Mouse (Mus musculus) heart, embryonic 11.5 days (tissue): ENCODE measurements at regions not wholly inside any gene's neighbourhood (a gene's known extent, or its start where the extent isn't known, plus 50 kb on each side); places are given as distances from the start of the nearest gene placed in this dataset.

Source experiments
- ATAC-seq: fragments of 200-750 bp; cut with Nextera tagmentation; replicated peaks from 2 replicates; pipeline ENCODE4 v1.8.0; 2017; ENCODE audit warnings: moderate library complexity; ENCODE audit not compliant: insufficient number of reproducible peaks, low FRiP score, low TSS enrichment
- H3K27ac ChIP-seq: fragments of 300-500 bp; sonication (generic); 2 replicates; pipeline ENCODE4 v1.5.1; 2014; ENCODE audit warnings: mild to moderate bottlenecking, low read depth, low read length
- H3K27me3 ChIP-seq: fragments of 300-500 bp; sonication (generic); 2 replicates; pipeline ENCODE4 v1.6.1; 2014; ENCODE audit warnings: mild to moderate bottlenecking, low read length, mixed read lengths; ENCODE audit not compliant: control insufficient read depth, insufficient read depth
- H3K36me3 ChIP-seq: fragments of 300-500 bp; sonication (generic); 2 replicates; pipeline ENCODE4 v1.6.1; 2014; ENCODE audit warnings: mild to moderate bottlenecking, low read length, moderate library complexity, mixed read lengths; ENCODE audit not compliant: control insufficient read depth, insufficient read depth
- H3K4me1 ChIP-seq: fragments of 300-500 bp; sonication (generic); 2 replicates; pipeline ENCODE4 v1.6.1; 2014; ENCODE audit warnings: low read length; ENCODE audit not compliant: control insufficient read depth, insufficient read depth
- H3K4me2 ChIP-seq: fragments of 300-500 bp; sonication (generic); 2 replicates; pipeline ENCODE4 v1.6.1; 2014; ENCODE audit warnings: mild to moderate bottlenecking, moderate library complexity
- H3K4me3 ChIP-seq: fragments of 300-500 bp; sonication (generic); 2 replicates; pipeline ENCODE4 v1.5.1; 2014; ENCODE audit warnings: low read depth, low read length
- H3K9ac ChIP-seq: fragments of 300-500 bp; sonication (generic); 2 replicates; pipeline ENCODE4 v1.6.1; 2014; ENCODE audit warnings: mild to moderate bottlenecking, low read depth, low read length, moderate library complexity
- H3K9me3 ChIP-seq: fragments of 300-500 bp; sonication (generic); replicated peaks from 2 replicates; pipeline ENCODE4 v1.6.1; 2016; ENCODE audit warnings: low read length; ENCODE audit not compliant: control insufficient read depth
- WGBS: fragments of 180-500 bp; shearing (Covaris S2); extraction: QIAGEN DNeasy Blood & Tissue Kit; methylation state at CpG from one replicate; pipeline ENCODE4 v1.1.7; 2014; ENCODE audit not compliant: insufficient replicate concordance; 5-methylcytosine and 5-hydroxymethylcytosine counted together

- H3K9me3 ChIP-seq, result no peaks in the 10 kb centered on the region
- H3K27me3 ChIP-seq, result peaks cover 17% of the 10 kb centered on the region
- H3K9ac ChIP-seq, result no peak overlapping the region
- H3K4me3 ChIP-seq, result no peak overlapping the region
- ATAC-seq, result no peak
- 68% methylated on average over 9 of the region's 9 CpGs for WGBS
- H3K36me3 ChIP-seq, result no peaks in the 10 kb centered on the region
- no peak overlapping the region for H3K27ac ChIP-seq
- H3K4me1 ChIP-seq, result peaks cover 6% of the 10 kb centered on the region; the same call in 1 of the 2 replicates
- H3K4me2 ChIP-seq, result no peak overlapping the region
Observed at GRCm38 (mm10) chr4:148723208-148723607, 80.1 kb downstream of the Gm572 start.

GRCm38 (mm10) chr4:148723934-148724719 lies 80.1 kb upstream of the Casz1 start:
- peaks cover 23% of the 10 kb centered on the region for H3K27me3 ChIP-seq
- ATAC-seq, result 0 out of 2 replicates have a peak, but pooled peaks have one; percentile 28
- H3K9ac ChIP-seq, result peak overlapping the region; percentile 69

DNA sequence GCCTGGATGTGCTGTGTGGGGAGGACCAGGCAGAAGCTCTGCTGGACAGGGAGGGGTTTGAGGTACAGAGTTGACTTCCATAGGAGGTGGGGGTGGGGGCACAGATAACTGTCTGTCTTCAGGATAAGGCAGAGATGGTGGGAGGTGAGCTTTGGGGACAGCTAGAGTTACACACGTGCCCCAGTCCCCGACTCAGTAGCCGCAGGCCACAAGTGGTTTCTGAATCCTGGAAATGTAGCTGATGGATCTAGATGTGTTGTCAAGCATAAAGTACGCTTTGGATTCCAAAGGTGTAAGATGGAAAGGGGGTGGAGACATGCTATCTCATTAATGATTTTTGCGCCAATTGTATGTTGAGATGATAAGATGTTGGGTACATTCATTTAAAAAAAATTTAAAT lies 75.4 kb upstream of the Casz1 start:
- peaks cover 18% of the 10 kb centered on the region for H3K27me3 ChIP-seq
- H3K9me3 ChIP-seq, result no peaks in the 10 kb centered on the region
- H3K4me1 ChIP-seq, result peaks cover 6% of the 10 kb centered on the region; the same call in 1 of the 2 replicates
- no peaks in the 10 kb centered on the region for H3K36me3 ChIP-seq
- no peak for ATAC-seq
- H3K4me3 ChIP-seq, result no peak overlapping the region
- H3K27ac ChIP-seq, result no peak overlapping the region
- no peak overlapping the region for H3K4me2 ChIP-seq
- WGBS, result 83% methylated on average over 5 of the region's 5 CpGs
- H3K9ac ChIP-seq, result no peak overlapping the region

More at GRCm38 (mm10) chr4:148723934-148724719, 80.1 kb upstream of the Casz1 start:
- Histone ChIP-seq H3K27ac (no peak overlapping the region), H3K9me3 (no peaks in the 10 kb centered on the region), H3K4me2 (peak overlapping the region; percentile 86), H3K36me3 (no peaks in the 10 kb centered on the region), H3K4me3 (peak overlapping the region; percentile 48), H3K4me1 (peaks cover 6% of the 10 kb centered on the region; the same call in 1 of the 2 replicates)
- 5% methylated on average over 29 of the region's 39 CpGs for WGBS

DNA sequence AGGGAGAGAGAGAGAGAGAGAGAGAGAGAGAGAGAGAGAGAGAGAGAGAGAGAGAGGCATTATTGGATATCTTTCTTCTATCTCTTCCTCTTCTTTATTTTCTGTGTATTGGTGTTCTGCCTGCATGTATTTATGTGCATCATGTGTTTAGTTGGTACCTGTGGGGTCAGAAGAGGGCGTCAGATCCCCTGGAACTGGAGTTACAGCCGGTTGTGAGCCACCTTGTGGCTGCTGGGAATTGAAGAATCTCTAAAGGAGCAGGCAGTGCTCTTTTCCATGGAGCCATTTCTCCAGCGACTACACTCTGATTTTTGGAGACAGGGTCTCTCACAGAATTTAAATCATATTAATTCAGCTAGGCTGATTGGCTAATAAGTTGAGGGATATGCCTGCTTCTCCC lies 72.6 kb upstream of the Casz1 start:
- H3K9me3 ChIP-seq, result no peaks in the 10 kb centered on the region
- WGBS, result 66% methylated on average over 3 of the region's 3 CpGs
- no peak overlapping the region for H3K27ac ChIP-seq
- peaks cover 16% of the 10 kb centered on the region for H3K4me1 ChIP-seq
- no peak overlapping the region for H3K4me3 ChIP-seq
- no peak for ATAC-seq
- peaks cover 11% of the 10 kb centered on the region for H3K27me3 ChIP-seq
- H3K4me2 ChIP-seq, result no peak overlapping the region
- no peaks in the 10 kb centered on the region for H3K36me3 ChIP-seq
- no peak overlapping the region for H3K9ac ChIP-seq

- no peak for ATAC-seq
- WGBS, result 75% methylated on average over 9 of the region's 9 CpGs
- peaks cover 19% of the 10 kb centered on the region for H3K4me1 ChIP-seq
- H3K4me3 ChIP-seq, result no peak overlapping the region
- H3K27me3 ChIP-seq, result peaks cover 6% of the 10 kb centered on the region
- no peaks in the 10 kb centered on the region for H3K36me3 ChIP-seq
- no peaks in the 10 kb centered on the region for H3K9me3 ChIP-seq
- H3K4me2 ChIP-seq, result no peak overlapping the region
- H3K27ac ChIP-seq, result peak overlapping the region; percentile 0; the same call in 1 of the 2 replicates
- H3K9ac ChIP-seq, result no peak overlapping the region
Observed at GRCm38 (mm10) chr4:148734061-148734460, 70.2 kb upstream of the Casz1 start.

GRCm38 (mm10) chr4:148734547-148734946 lies 69.7 kb upstream of the Casz1 start:
- peaks cover 23% of the 10 kb centered on the region for H3K4me1 ChIP-seq
- H3K9ac ChIP-seq, result no peak overlapping the region
- ATAC-seq, result no peak
- no peaks in the 10 kb centered on the region for H3K36me3 ChIP-seq
- H3K9me3 ChIP-seq, result no peaks in the 10 kb centered on the region
- no peak overlapping the region for H3K4me3 ChIP-seq
- H3K27ac ChIP-seq, result peak overlapping the region; percentile 0; the same call in 1 of the 2 replicates
- peaks cover 6% of the 10 kb centered on the region for H3K27me3 ChIP-seq
- 0 out of 2 replicates have a peak overlapping the region, but pooled peaks have one; percentile 25 for H3K4me2 ChIP-seq
- WGBS, result 35% methylated on average over 12 of the region's 12 CpGs

GRCm38 (mm10) chr4:148738601-148739530 lies 65.4 kb upstream of the Casz1 start:
- Histone ChIP-seq H3K36me3 (no peaks in the 10 kb centered on the region), H3K9ac (0 out of 2 replicates have a peak overlapping the region, but pooled peaks have one; percentile 24), H3K27me3 (peaks cover 13% of the 10 kb centered on the region; the same call in 1 of the 2 replicates), H3K4me2 (peak overlapping the region; percentile 25), H3K4me3 (no peak overlapping the region), H3K27ac (0 out of 2 replicates have a peak overlapping the region, but pooled peaks have one; percentile 35), H3K4me1 (peaks cover 36% of the 10 kb centered on the region), H3K9me3 (no peaks in the 10 kb centered on the region)
- WGBS, result 31% methylated on average over 13 of the region's 13 CpGs
- no peak for ATAC-seq
